Mouse (Mus musculus) retina, embryonic 14.5 days (tissue): Measurements from ENCODE around the gene Ceacam20.
"Not testable (repeated sequence)": the region's sequence is repeated elsewhere in the genome, so short reads cannot be mapped to it uniquely, and the experiment has no call there.

Experiments
- DNase-seq: peaks from one replicate; pipeline ENCODE4 v3.0.0-alpha.2; 2015; ENCODE audit warnings: low spot score

Gene Ceacam20

DNA sequence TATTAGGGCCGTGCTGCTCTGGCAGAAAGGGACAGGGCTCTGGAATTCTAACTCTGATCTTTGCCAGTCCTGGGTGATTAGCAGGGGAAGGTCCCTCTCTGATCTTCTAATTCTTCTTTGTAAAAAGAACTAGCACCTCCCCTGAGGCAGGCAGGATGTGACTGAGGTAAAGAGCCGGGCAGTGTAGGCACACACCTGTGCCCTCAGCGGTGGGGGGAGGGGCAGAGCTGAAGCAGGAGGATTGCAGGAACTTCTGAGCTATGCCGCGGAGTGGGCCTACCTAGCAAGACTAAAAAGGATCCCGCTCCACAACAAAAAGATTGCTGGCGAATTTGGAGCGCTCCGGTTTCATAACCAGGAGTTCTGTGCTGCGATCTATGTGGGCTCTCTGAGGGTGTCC, 15.2 kb upstream of the Ceacam20 start:
- DNase-seq: no peak

DNA sequence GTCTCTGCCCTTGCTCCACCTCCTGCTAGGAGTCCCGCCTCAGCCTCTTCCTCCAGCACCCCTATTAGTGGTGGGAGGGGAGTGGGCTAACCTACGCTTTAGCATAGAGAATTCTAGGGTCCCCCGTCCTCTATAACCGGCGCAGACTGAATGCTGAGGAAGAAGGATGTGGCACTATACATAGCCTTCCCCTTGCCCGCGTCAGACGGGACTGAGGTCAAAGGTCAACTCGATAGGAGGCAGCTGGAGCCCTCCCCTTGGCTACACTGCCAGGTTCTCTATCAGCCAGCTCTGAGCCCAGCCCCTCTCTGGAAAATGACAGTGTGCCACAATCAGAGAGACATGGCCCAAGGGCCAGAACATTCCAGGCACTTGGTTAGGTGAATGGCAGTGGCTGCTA, 14.6 kb upstream of the Ceacam20 start, which contains the start of gene Igsf23:
Gene Igsf23 (minus strand): TSS at position 168 of the 400 bp plus-strand sequence.
- DNase-seq: no peak

DNA sequence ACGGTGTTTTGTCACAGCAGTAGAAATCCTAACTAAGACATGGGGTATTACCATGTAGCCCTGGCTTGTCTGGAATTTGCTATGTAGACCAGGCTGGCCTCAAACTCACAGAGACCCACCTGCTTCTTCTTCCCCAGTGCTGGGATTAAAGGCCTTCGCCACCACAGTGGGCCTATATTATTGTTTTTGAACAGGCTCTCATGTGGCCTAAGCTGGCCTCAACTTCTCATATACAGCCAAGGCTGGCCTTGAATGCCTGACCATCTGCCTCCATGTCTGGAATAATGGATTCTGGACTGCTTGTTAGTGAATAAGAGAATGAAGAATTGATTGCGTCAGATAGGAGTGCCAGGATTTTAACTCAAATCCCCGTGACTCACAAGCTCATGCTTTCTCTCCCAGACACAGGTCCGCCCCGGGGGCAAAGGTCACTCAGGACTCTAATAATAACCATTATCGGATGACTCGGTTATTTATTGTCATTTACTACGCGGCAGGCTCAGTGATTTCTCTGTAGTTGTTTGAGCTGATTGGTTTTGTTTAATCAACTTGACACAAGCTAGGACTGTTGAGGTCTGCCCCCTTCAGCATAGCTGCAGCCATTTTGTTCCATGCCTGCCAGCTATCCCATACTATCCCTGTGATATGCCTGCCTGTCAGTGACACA, 12.8 kb upstream of the Ceacam20 start:
- DNase-seq: peak; percentile 39

DNA sequence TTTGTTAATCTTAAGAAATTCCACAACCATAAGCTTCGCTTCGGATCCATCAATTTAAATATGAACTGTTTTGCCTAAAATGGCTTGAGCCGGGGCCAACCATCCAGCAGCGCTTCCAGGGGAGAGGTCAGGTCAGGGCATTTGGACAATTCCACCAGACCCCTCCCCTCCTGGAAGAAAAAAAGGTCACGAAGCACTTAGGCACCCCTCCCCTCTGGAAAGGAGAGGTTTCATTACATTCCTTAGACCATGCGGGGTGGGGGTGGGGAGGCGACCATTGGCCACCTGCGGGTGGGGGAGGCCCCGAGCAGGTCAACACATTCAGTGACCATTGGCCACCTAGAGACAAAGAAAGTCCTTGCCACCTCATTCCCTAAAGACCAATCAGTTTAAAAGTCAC, 12.2 kb upstream of the Ceacam20 start:
- DNase-seq: peak; percentile 25

DNA sequence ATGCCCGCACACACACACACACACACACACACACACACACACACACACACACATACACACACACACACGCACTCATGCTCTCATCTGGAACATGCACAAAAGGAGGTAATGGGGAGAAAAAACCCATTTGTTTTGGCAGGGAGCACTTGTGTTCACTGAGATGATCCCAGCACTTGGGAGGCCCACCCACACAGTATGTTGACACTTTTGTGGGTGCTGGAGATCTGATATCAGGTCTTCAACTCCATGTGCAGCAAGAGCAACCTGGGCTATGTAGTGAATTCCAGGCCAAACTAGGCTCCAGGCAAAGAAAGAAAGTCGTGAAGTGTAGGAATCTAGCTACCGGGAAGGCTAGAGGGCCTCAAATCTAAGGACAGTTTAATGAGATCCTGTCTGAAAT, 9.4 kb upstream of the Ceacam20 start:
- no peak for DNase-seq

DNA sequence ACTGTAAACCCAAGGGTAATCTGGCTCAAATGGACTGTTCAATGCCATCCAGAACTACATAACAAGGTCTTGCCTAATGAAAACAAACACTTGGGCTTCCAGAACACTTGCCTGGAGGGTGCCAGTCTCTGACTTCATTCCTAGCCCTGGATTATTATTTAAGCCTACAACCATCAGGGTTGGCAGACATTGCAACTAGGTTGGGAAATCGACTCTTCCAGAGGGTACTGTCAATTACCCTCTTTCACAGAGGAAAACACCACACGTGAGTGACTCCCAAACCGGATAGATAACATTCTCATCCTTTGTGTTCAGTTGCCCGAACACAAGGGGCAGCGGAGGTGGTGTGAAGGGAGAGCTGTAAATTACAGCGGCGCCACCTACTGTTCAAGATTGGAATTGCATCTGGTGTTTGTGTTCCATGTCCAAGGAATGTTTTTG, 8.9 kb upstream of the Ceacam20 start:
- peak; percentile 96 for DNase-seq

DNA sequence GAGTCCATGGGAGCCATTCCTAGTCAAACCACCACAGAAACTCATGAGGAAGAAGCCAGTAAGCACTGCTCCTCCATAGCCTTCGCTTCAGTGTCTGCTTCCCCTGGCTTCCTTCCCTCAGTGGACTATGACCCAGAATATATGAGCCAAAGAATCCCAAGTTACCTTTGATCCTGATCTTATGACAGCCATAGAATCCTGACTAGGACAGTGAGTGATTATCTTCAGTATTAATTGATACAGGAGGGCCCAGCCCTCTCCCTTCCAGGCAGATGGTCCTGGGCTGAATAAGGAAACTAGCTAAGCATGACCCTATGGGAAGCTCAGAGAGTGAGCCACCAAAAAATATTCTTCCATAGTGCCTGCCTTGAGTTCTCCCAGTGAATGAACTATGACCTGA, 2.8 kb upstream of the Ceacam20 start:
- DNase-seq: no peak

DNA sequence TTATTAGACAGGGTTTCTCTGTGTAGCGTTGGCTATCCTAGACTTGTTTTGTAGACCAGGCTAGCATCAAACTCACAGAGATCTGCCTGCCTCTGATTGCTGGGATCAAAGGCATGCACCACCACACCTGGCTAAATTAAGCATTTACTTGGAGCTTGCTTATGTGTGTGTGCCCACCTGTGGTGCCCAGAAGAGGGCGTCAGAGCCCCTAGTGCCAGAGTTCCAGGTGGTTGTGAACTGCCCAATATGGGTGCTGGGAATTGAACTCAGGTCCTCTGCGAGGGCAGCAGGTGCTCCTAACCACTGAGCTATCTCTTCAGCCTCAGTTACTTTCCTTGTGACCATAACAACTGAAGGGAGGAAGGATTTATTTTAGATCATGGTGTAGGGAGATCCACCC, 3.9 kb downstream of the Ceacam20 start:
- DNase-seq: no peak

DNA sequence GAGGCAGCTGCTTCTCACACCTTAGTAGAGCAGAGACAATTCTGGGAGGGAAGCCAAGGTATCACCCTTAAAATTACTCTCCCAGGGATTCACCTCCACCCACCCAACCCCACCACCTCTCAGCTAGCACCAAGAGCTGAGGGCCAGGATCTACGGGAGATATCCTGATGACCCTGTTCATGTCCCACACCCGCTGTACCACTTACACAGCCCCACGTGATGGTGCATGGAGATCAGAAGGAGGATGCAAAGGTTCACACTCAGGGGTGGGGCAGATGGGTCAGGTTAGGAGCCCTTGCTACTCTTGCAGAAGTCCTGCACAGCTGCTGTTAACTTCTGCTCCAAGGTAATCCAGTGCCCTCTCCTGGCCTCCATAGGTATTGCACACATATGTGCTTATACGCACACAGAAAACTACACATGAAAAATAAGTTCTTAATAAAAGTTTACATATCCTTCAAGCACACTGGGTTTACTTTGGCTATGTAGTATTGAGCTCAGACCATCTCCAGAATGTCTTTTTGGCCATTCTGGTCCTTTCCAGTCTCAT, 4.4 kb downstream of the Ceacam20 start:
- no peak for DNase-seq

DNA sequence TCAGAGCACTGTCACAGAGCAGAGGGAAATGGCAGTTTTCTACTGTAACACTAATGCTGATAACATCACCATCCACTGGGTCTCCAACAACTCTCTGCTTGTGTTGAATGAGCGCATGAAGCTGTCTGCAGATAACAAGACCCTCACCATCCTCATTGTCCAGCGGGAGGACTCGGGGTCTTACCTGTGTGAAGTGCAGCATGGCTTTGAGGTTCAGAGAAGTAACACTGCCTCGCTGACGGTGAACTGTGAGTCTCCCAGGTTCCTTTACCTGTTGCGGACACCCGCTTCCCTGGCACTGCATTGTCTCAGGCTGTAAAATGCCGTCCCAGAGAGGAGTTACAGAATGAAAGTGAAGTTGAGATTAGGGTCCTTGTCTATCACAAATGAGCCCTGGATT, 5.0 kb downstream of the Ceacam20 start:
- DNase-seq: no peak

DNA sequence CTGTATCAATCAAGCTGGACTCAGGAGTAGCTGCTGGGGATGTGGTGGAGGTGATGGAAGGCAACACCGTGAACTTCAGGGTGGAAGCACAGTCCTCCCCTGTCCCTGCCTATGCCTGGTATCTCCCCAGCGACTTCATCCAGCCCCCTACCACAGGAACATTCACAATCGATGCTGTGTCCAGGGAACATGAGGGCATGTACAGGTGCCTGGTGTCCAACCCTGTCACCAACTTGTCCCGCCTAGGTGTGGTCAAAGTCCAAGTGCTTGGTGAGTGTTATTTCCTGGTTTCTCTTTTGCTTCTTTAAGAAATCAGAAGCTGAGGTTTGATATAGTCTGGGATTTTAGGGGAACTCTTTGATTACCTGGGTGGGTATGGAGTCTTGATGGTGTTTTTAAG, 6.3 kb downstream of the Ceacam20 start:
- no peak for DNase-seq

DNA sequence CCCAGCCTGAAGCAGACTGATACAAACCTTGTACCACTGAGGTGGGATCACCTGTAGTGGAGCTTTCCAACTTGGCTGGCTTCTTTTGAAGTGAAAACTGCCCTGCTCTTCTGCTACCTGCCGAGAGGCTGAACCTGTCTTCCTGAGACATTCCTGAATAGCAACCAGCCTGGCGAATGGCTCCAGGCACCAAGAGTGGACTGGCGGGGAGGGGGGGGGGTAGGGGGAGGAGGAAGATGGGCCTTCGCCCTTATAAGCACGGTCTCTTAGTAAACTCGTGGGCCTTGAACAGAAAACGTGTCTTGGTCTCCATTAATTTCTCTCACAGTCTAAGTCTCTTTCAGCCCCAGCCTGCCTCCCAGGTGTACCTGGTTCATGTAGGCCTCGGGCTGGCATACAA, 26.0 kb downstream of the Ceacam20 start, which contains the start of gene Nlrp9b:
Gene Nlrp9b (plus strand): TSS at position 301 of the 400 bp plus-strand sequence.
- DNase-seq: not testable (repeated sequence)

DNA sequence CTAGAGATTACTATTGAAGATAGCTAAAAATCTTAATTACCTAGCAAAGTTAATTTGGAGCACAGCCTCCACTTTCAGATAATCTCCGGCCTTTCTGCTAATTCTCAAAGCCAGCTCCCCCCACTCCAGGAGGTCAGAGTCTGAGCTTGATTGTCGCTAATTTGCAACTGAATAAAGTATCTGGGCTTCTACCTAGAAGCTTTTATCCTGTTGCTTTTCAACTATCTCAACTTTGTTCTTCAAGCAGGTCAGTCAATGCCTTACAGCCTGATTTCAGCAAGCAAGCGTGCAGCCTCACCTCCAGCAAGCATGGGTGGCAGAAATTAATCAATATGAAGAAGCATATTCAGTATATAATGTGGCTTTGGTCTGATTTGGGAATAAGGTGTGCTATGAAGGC, 31.5 kb downstream of the Ceacam20 start:
- DNase-seq: not testable (repeated sequence)

DNA sequence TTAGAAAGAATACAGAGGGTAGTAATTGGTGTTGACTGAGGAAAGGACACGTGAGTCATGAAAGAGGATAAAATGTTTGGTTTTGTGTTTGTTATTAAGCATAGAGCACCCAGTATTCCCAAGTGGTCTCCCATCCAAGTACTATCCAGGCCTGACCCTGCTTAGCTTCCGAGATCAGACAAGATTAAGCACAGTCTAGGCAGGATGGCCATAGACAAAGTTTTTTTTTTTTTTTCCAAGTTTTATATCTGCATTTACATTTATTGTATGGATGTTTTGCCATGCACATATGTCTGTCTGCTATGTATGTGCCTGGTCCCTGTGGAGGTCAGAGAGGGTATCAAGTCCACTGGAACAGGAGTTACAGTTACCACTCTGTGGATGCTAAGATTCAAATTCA, 44.8 kb downstream of the Ceacam20 start:
- DNase-seq: no peak
